Mouse (Mus musculus): ENCODE measurements at regions not wholly inside any gene's neighbourhood (a gene's known extent, or its start where the extent isn't known, plus 50 kb on each side); places are given as distances from the start of the nearest gene placed in this dataset.
A peak's percentile ranks its signal among the peaks of the same experiment; 100 is the strongest.

- intact Hi-C loops (cut with DNase I), result no loop called here
- no peak for DNase-seq
- TF ChIP-seq CTCF (IDR thresholded peaks at IDR 0.05), result no peak
- Histone ChIP-seq H3K4me3 (no peak overlapping the region), H3K27ac (no peak overlapping the region)
These were observed 1187.0 kb upstream of the Map3k7 start for GRCm38 (mm10) chr4:30776816-30777442.

GRCm38 (mm10) chr4:30781649-30782048 is 1182.2 kb upstream of the Map3k7 start:
- no peak for TF ChIP-seq CTCF (IDR thresholded peaks at IDR 0.05)
- DNase-seq, result no peak
- intact Hi-C loops (cut with DNase I), result no loop called here
- Histone ChIP-seq H3K4me3 (no peak overlapping the region), H3K27ac (no peak overlapping the region)

GRCm38 (mm10) chr4:30789976-30790657 is 1173.8 kb upstream of the Map3k7 start:
- TF ChIP-seq CTCF (IDR thresholded peaks at IDR 0.05), result no peak
- Histone ChIP-seq H3K27ac (no peak overlapping the region), H3K4me3 (no peak overlapping the region)
- DNase-seq, result no peak
- intact Hi-C loops (cut with DNase I), result no loop called here

- TF ChIP-seq CTCF (IDR thresholded peaks at IDR 0.05), result no peak
- H3K27ac ChIP-seq, result peak overlapping the region; percentile 62; the same call in 1 of the 2 replicates
- no peak overlapping the region for H3K4me3 ChIP-seq
- intact Hi-C loops (cut with DNase I), result no loop called here
- DNase-seq, result no peak
These were observed 1154.1 kb upstream of the Map3k7 start for GRCm38 (mm10) chr4:30809798-30810197.

- no peak overlapping the region for H3K27ac ChIP-seq
- no peak for TF ChIP-seq CTCF (IDR thresholded peaks at IDR 0.05)
- intact Hi-C loops (cut with DNase I), result no loop called here
These were observed 1108.4 kb upstream of the Map3k7 start for GRCm38 (mm10) chr4:30855361-30856056.

GRCm38 (mm10) chr4:30904966-30905365 is 1058.9 kb upstream of the Map3k7 start:
- TF ChIP-seq CTCF (IDR thresholded peaks at IDR 0.05), result no peak
- Histone ChIP-seq H3K4me3 (no peak overlapping the region), H3K27ac (no peak overlapping the region)
- DNase-seq, result no peak
- intact Hi-C loops (cut with DNase I), result no loop called here

More at GRCm38 (mm10) chr4:30855361-30856056, 1108.4 kb upstream of the Map3k7 start:
- DNase-seq, result no peak
- no peak overlapping the region for H3K4me3 ChIP-seq

GRCm38 (mm10) chr4:30922944-30923343 is 1041.0 kb upstream of the Map3k7 start:
- DNase-seq, result no peak
- TF ChIP-seq CTCF (IDR thresholded peaks at IDR 0.05), result no peak
- intact Hi-C loops (cut with DNase I), result no loop called here
- H3K4me3 ChIP-seq, result no peak overlapping the region
- no peak overlapping the region for H3K27ac ChIP-seq

- no peak for TF ChIP-seq CTCF (IDR thresholded peaks at IDR 0.05)
- no peak for DNase-seq
- H3K27ac ChIP-seq, result no peak overlapping the region
- intact Hi-C loops (cut with DNase I), result no loop called here
- H3K4me3 ChIP-seq, result no peak overlapping the region
These were observed 1031.5 kb upstream of the Map3k7 start for GRCm38 (mm10) chr4:30932358-30932757.

- intact Hi-C loops (cut with DNase I), result no loop called here
- Histone ChIP-seq H3K27ac (no peak overlapping the region), H3K4me3 (no peak overlapping the region)
- DNase-seq, result no peak
- TF ChIP-seq CTCF (IDR thresholded peaks at IDR 0.05), result no peak
These were observed 1030.6 kb upstream of the Map3k7 start for GRCm38 (mm10) chr4:30933030-30933987.

GRCm38 (mm10) chr4:30983611-30984010 is 980.3 kb upstream of the Map3k7 start:
- TF ChIP-seq CTCF (IDR thresholded peaks at IDR 0.05), result no peak
- intact Hi-C loops (cut with DNase I), result no loop called here
- no peak overlapping the region for H3K27ac ChIP-seq
- H3K4me3 ChIP-seq, result no peak overlapping the region
- no peak for DNase-seq

- no peak overlapping the region for H3K27ac ChIP-seq
- intact Hi-C loops (cut with DNase I), result no loop called here
These were observed 951.9 kb upstream of the Map3k7 start for GRCm38 (mm10) chr4:31012006-31012405.

GRCm38 (mm10) chr4:31052077-31052677 is 911.7 kb upstream of the Map3k7 start:
- no peak for TF ChIP-seq CTCF (IDR thresholded peaks at IDR 0.05)
- intact Hi-C loops (cut with DNase I), result no loop called here
- H3K27ac ChIP-seq, result no peak overlapping the region
- no peak overlapping the region for H3K4me3 ChIP-seq
- no peak for DNase-seq

More at GRCm38 (mm10) chr4:31012006-31012405, 951.9 kb upstream of the Map3k7 start:
- no peak overlapping the region for H3K4me3 ChIP-seq
- no peak for TF ChIP-seq CTCF (IDR thresholded peaks at IDR 0.05)
- no peak for DNase-seq

All from gastrocnemius, adult 2 months (tissue).